Mouse (Mus musculus): ENCODE results near the gene Trak1. TPM values are rescaled to one million over a fixed set of nuclear protein-coding genes. Genes with fewer than 3 reads are reported as not detected.

The Trak1 gene
- total and polyA plus RNA-seq, 3 experiments: 8.2 to 28.6 (median 18.1) TPM

DNA sequence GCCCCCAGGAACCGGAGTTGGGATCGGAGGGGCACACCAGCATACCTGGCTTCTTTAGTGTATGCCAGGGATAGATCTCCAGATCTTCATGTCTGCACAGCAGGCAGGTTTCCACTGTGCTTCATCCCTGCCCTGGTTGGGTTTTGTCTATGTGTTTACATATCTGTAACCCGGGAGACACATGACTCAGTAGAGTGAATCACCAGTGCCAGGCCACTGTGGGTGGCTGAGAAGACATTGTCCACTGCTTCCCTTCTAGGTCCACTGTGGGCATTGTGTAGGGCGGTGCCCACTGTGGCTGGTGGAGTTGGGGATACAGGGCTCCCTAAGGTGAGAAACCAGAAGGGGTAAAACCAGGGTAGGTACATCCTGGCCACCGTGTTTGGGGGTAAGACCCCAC, 98.5 kb downstream of the Trak1 start:
- TF ChIP-seq ZKSCAN1 (IDR thresholded peaks at IDR 0.05; ENCODE audit: borderline replicate concordance, low read depth, low read length): no peak
- no peak for TF ChIP-seq NELFE (IDR thresholded peaks at IDR 0.05; ENCODE audit: low read depth, low read length)
- no peak for TF ChIP-seq SIN3A (IDR thresholded peaks at IDR 0.05; ENCODE audit: low read length)
- no peak for TF ChIP-seq IRF4 (IDR thresholded peaks at IDR 0.05; ENCODE audit: low read depth, low read length)
- TF ChIP-seq JUND (conservative IDR thresholded peaks at IDR 0.05; ENCODE audit: low read depth, low read length): no peak
- H3K9ac ChIP-seq (ENCODE audit: insufficient read depth, low read depth): no peak overlapping the region
- no peaks in the 10 kb centered on the region for H3K27me3 ChIP-seq (replicated peaks)
- no peaks in the 10 kb centered on the region for H3K4me1 ChIP-seq (ENCODE audit: control insufficient read depth in 1 of 2, insufficient read depth in 2 of 2)
- H3K79me2 ChIP-seq (replicated peaks; ENCODE audit: control insufficient read depth, extremely low read depth, insufficient read depth, poor library complexity, severe bottlenecking): no peaks in the 10 kb centered on the region
- in situ Hi-C loops (cut with MboI; ENCODE audit: low pct_ligation_motif_present, low pct_unique_long_range_greater_than_20kb, low sequenced_read_pairs): no loop called here
- DNase-seq (ENCODE audit: extremely low read depth): no peak
- no peak overlapping the region for H3K27ac ChIP-seq (ENCODE audit: insufficient read depth, low read depth)
- dilution Hi-C loops (cut with MboI; ENCODE audit: extremely low pct_ligation_motif_present, extremely low pct_unique_long_range_greater_than_20kb, low sequenced_read_pairs): no loop called here
- no peak overlapping the region for H3K4me2 ChIP-seq (ENCODE audit: insufficient read depth, low read depth, poor library complexity, severe bottlenecking)
- H3K9me3 ChIP-seq (replicated peaks; ENCODE audit: low read length): no peaks in the 10 kb centered on the region
- H3K36me3 ChIP-seq (replicated peaks in 1 of 2; ENCODE audit: control insufficient read depth in 1 of 2, insufficient read depth in 1 of 2, low read length in 1 of 2): peaks cover 15 to 83% of the 10 kb centered on the region in 2 experiments
- no peak overlapping the region for H3K4me3 ChIP-seq (replicated peaks in 1 of 3; ENCODE audit: low read depth in 2 of 3, low read length in 2 of 3, poor library complexity in 1 of 3)

DNA sequence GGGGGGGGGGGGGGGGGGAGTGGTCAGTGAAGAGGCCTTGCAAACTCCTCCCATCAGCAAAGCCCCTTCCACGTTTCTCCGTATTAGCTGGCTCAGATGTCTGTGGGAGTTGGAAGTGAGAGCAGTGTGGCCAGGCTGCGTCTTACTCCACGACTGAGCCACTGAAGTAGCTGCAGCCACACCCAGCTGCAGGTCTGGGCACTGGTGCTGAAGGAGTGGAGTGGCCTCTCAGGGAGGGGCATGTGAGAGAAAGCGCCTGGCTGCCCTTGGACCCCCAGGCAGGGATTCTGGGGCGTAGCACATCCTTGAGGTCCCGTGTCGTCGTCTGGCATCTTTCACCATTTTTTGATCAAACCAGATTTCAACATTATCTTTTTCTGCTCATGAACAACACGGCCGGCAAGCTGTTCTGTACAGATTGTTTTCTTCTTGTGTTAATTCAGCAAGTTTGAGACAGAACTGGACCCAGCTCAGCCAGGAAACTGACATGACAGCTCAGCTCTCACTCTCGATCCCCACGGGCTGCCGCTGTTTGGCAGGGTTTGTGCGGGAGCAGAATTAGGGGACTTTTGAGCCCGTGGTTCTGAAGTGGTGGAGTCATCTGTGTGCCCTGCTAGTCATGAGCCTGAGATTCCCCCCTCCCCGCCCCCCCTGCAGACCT, 100.9 kb downstream of the Trak1 start:
- TF ChIP-seq CHD1 (IDR thresholded peaks at IDR 0.05; ENCODE audit: low read depth, low read length) (no peak), MXI1 (IDR thresholded peaks at IDR 0.05; ENCODE audit: low read depth, low read length) (no peak), MAZ (IDR thresholded peaks at IDR 0.05; ENCODE audit: low read depth, low read length) (no peak), BHLHE40 (IDR thresholded peaks at IDR 0.05; ENCODE audit: low read depth, low read length) (no peak), ZC3H11A (IDR thresholded peaks at IDR 0.05; ENCODE audit: low read depth, low read length) (no peak), POLR2A (IDR thresholded peaks at IDR 0.05; ENCODE audit: low read depth, low read length) (no peak), HCFC1 (IDR thresholded peaks at IDR 0.05; ENCODE audit: low read depth, low read length) (no peak), MAFK (IDR thresholded peaks at IDR 0.05; ENCODE audit: insufficient replicate concordance, low read length) (no peak), PAX5 (IDR thresholded peaks at IDR 0.05; ENCODE audit: low read length) (no peak), EP300 (IDR thresholded peaks at IDR 0.05; ENCODE audit: low read length) (no peak), E2F4 (IDR thresholded peaks at IDR 0.05; ENCODE audit: insufficient replicate concordance, low read depth, low read length) (no peak), UBTF (IDR thresholded peaks at IDR 0.05; ENCODE audit: low read depth, low read length) (no peak), POLR2AphosphoS2 (IDR thresholded peaks at IDR 0.05; ENCODE audit: low read depth, low read length) (no peak), ZMIZ1 (IDR thresholded peaks at IDR 0.05; ENCODE audit: low read depth, low read length) (no peak), ZNF384 (IDR thresholded peaks at IDR 0.05; ENCODE audit: low read depth, low read length) (no peak), TCF12 (IDR thresholded peaks at IDR 0.05; ENCODE audit: low read depth, low read length) (no peak), JUND (conservative IDR thresholded peaks at IDR 0.05; ENCODE audit: low read depth, low read length) (no peak), ELF1 (IDR thresholded peaks at IDR 0.05; ENCODE audit: low read depth, low read length) (no peak), JUN (IDR thresholded peaks at IDR 0.05; ENCODE audit: insufficient read depth, low read depth, low read length) (no peak), GABPA (IDR thresholded peaks at IDR 0.05; ENCODE audit: insufficient replicate concordance, low read depth, low read length) (no peak)
- dilution Hi-C loops (cut with MboI; ENCODE audit: extremely low pct_ligation_motif_present, extremely low pct_unique_long_range_greater_than_20kb, low sequenced_read_pairs): no loop called here
- H3K27ac ChIP-seq (ENCODE audit: insufficient read depth, low read depth): no peak overlapping the region
- no peaks in the 10 kb centered on the region for H3K79me2 ChIP-seq (replicated peaks; ENCODE audit: control insufficient read depth, extremely low read depth, insufficient read depth, poor library complexity, severe bottlenecking)
- in situ Hi-C loops (cut with MboI; ENCODE audit: low pct_ligation_motif_present, low pct_unique_long_range_greater_than_20kb, low sequenced_read_pairs): no loop called here
- no peaks in the 10 kb centered on the region for H3K27me3 ChIP-seq (replicated peaks)
- H3K4me3 ChIP-seq (replicated peaks in 1 of 3; ENCODE audit: low read depth in 2 of 3, low read length in 2 of 3, poor library complexity in 1 of 3): no peak overlapping the region
- no peak overlapping the region for H3K4me2 ChIP-seq (ENCODE audit: insufficient read depth, low read depth, poor library complexity, severe bottlenecking)
- DNase-seq (ENCODE audit: extremely low read depth): no peak
- H3K36me3 ChIP-seq (replicated peaks in 1 of 2; ENCODE audit: control insufficient read depth in 1 of 2, insufficient read depth in 1 of 2, low read length in 1 of 2): peaks cover 12 to 79% of the 10 kb centered on the region in 2 experiments
- no peaks in the 10 kb centered on the region for H3K9me3 ChIP-seq (replicated peaks; ENCODE audit: low read length)
- no peaks in the 10 kb centered on the region for H3K4me1 ChIP-seq (ENCODE audit: control insufficient read depth in 1 of 2, insufficient read depth in 2 of 2)
- no peak overlapping the region for H3K9ac ChIP-seq (ENCODE audit: insufficient read depth, low read depth)
